Mouse (Mus musculus): ENCODE results near the gene Fam196b. TPM values are rescaled to one million over a fixed set of nuclear protein-coding genes. Genes with fewer than 3 reads are reported as not detected.

Gene Fam196b
- total RNA-seq, 2 experiments from 2014 or later = 1.2 to 1.7 TPM

DNA sequence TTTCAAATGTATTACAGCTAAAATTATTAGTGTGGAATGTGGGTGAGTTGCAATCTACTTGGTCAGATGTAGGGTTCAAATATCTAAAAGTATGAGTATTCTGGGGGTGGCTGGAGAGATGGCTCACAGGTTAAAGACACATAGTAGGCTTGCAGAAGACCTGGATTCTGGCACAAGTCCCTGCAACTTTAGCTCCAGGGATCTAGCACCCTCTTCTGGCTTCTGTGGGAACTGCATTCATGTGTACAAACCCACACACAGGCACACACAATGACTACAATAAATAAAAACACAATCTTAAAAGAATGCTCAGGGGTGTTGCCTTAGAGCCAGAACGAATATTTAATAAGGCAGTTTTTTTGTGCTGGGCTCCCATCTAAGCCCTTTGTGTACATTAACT is 23.3 kb downstream of the Fam196b start:
- H3K27ac ChIP-seq = no peak overlapping the region
- no peak for DNase-seq (ENCODE audit: extremely low spot score in 1 of 2, low spot score in 2 of 2)
- intact Hi-C loops (cut with DNase I) = no loop called here
- no peak overlapping the region for H3K4me3 ChIP-seq
- TF ChIP-seq CTCF (IDR thresholded peaks at IDR 0.05) = peak; percentile 23

- no peak for TF ChIP-seq CTCF (IDR thresholded peaks at IDR 0.05)
- Histone ChIP-seq H3K27ac (no peak overlapping the region), H3K4me3 (no peak overlapping the region)
- intact Hi-C loops (cut with DNase I) = no loop called here
- DNase-seq (ENCODE audit: extremely low spot score in 1 of 2, low spot score in 2 of 2) = no peak
These were observed 25.1 kb downstream of the Fam196b start for GRCm38 (mm10) chr11:34339693-34340092.

DNA sequence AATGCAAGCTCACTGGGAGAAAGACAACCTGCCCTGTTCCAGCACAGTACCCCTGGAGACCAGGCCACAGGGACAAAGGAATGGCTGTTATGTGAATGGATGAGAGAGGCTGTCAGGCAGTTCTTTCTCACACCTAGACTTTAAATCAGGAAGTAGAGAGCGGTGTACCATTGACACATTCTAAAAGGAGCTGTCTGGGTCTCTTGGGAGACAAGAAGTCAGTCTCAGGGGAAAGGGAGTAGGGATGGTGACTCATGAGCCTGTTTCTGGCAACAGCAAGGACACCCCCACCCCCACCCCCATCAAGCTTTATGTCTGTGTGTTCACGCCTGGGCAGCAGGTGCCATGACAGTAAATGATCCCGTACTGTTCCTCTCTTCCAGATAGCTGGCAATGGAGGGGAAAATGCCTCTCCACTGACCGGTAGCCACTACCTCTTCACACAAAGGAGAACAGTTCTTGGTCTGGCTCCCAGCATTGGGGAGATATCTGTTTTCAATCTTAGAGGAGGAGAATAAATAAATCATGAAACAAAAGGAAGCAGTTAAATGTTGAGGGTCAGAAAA is 29.2 kb downstream of the Fam196b start:
- no peak for DNase-seq (ENCODE audit: extremely low spot score in 1 of 2, low spot score in 2 of 2)
- intact Hi-C loops (cut with DNase I) = no loop called here
- TF ChIP-seq CTCF (IDR thresholded peaks at IDR 0.05) = no peak
- Histone ChIP-seq H3K27ac (no peak overlapping the region), H3K4me3 (no peak overlapping the region)

GRCm38 (mm10) chr11:34344310-34344709 is 29.7 kb downstream of the Fam196b start:
- DNase-seq (ENCODE audit: extremely low spot score in 1 of 2, low spot score in 2 of 2) = no peak
- Histone ChIP-seq H3K4me3 (no peak overlapping the region), H3K27ac (no peak overlapping the region)
- intact Hi-C loops (cut with DNase I) = no loop called here
- no peak for TF ChIP-seq CTCF (IDR thresholded peaks at IDR 0.05)

- intact Hi-C loops (cut with DNase I) = no loop called here
- H3K4me3 ChIP-seq = no peak overlapping the region
- no peak for TF ChIP-seq CTCF (IDR thresholded peaks at IDR 0.05)
- DNase-seq (ENCODE audit: extremely low spot score in 1 of 2, low spot score in 2 of 2) = peak; percentile 42 to 44
- no peak overlapping the region for H3K27ac ChIP-seq
These were observed 33.8 kb downstream of the Fam196b start for GRCm38 (mm10) chr11:34348287-34348918.

- TF ChIP-seq CTCF (IDR thresholded peaks at IDR 0.05) = no peak
- intact Hi-C loops (cut with DNase I) = no loop called here
These were observed 34.9 kb downstream of the Fam196b start for GRCm38 (mm10) chr11:34349453-34350056.

GRCm38 (mm10) chr11:34355406-34355805 is 40.8 kb downstream of the Fam196b start:
- no peak for TF ChIP-seq CTCF (IDR thresholded peaks at IDR 0.05)
- Histone ChIP-seq H3K4me3 (no peak overlapping the region), H3K27ac (no peak overlapping the region)
- DNase-seq (ENCODE audit: extremely low spot score in 1 of 2, low spot score in 2 of 2) = no peak
- intact Hi-C loops (cut with DNase I) = no loop called here

More at GRCm38 (mm10) chr11:34349453-34350056, 34.9 kb downstream of the Fam196b start:
- H3K4me3 ChIP-seq = no peak overlapping the region
- H3K27ac ChIP-seq = no peak overlapping the region
- no peak for DNase-seq (ENCODE audit: extremely low spot score in 1 of 2, low spot score in 2 of 2)

DNA sequence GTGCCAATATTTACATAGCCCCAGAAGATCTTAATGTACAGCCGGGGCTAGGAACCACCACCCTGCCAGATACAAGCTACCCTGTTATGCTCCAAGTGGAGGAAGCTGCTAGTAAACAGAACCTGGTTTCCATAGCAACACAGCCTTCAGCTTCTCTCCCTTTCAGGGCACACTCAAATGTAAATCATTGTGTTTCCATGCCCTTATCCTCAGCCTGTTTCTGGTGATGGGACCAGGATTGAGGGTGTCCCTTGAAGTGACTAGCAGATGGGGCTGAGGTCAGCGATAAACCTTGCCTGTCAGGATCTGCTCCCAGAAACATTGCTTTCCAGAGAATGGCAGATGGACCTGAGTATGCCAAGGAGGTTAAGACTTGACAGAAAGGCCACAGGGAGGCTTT is 41.5 kb downstream of the Fam196b start:
- no peak for DNase-seq (ENCODE audit: extremely low spot score in 1 of 2, low spot score in 2 of 2)
- no peak for TF ChIP-seq CTCF (IDR thresholded peaks at IDR 0.05)
- intact Hi-C loops (cut with DNase I) = no loop called here
- no peak overlapping the region for H3K4me3 ChIP-seq
- H3K27ac ChIP-seq = no peak overlapping the region

DNA sequence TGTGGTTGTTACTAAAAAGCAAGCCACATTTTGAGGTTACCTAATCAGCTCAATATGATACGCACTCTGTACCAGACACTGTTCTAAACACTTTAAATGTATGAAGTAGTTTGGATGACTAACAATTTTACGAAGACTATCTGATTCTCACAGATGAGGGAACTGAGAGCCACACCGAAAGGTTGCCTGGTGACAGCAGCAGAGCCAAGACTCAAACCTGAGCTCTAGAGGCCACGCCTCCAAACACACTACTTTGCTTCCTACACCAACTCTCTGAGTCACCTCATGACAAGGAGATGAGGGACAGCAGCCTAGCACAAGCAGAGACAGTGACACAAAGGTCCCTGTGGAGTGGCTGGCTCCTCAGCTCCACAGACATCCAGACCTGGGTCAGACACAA is 57.6 kb downstream of the Fam196b start:
- H3K27ac ChIP-seq = no peak overlapping the region
- DNase-seq (ENCODE audit: extremely low spot score in 1 of 2, low spot score in 2 of 2) = no peak
- H3K4me3 ChIP-seq = no peak overlapping the region
- no peak for TF ChIP-seq CTCF (IDR thresholded peaks at IDR 0.05)
- intact Hi-C loops (cut with DNase I) = no loop called here

- intact Hi-C loops (cut with DNase I) = no loop called here
- no peak for DNase-seq (ENCODE audit: extremely low spot score in 1 of 2, low spot score in 2 of 2)
- Histone ChIP-seq H3K4me3 (no peak overlapping the region), H3K27ac (no peak overlapping the region)
- TF ChIP-seq CTCF (IDR thresholded peaks at IDR 0.05) = no peak
These were observed 60.9 kb downstream of the Fam196b start for GRCm38 (mm10) chr11:34375557-34375956.

DNA sequence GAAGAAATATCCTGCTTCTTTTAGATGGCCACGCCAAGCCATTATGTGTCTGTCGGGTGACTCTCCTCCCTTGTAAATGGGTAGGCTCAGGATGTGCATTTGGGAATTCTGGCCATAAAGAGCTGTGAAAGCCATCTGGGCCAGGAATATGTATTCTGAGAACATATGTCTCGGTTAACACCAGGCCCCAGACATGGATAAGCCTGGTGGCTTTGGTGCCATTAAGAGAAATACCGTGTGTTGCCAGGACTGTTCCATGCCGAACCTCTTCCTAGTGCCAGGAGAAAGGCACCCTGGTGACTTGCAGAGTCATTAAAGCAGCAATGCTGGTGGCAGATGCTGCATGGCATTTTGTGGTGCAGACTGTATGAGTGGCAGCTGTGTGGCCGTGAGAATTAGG is 63.0 kb downstream of the Fam196b start:
- TF ChIP-seq CTCF (IDR thresholded peaks at IDR 0.05) = no peak
- Histone ChIP-seq H3K27ac (no peak overlapping the region), H3K4me3 (no peak overlapping the region)
- intact Hi-C loops (cut with DNase I) = no loop called here
- DNase-seq (ENCODE audit: extremely low spot score in 1 of 2, low spot score in 2 of 2) = no peak

GRCm38 (mm10) chr11:34383501-34383900 is 68.9 kb downstream of the Fam196b start:
- TF ChIP-seq CTCF (IDR thresholded peaks at IDR 0.05) = no peak
- Histone ChIP-seq H3K27ac (no peak overlapping the region), H3K4me3 (no peak overlapping the region)
- DNase-seq (ENCODE audit: extremely low spot score in 1 of 2, low spot score in 2 of 2) = no peak
- intact Hi-C loops (cut with DNase I) = no loop called here

DNA sequence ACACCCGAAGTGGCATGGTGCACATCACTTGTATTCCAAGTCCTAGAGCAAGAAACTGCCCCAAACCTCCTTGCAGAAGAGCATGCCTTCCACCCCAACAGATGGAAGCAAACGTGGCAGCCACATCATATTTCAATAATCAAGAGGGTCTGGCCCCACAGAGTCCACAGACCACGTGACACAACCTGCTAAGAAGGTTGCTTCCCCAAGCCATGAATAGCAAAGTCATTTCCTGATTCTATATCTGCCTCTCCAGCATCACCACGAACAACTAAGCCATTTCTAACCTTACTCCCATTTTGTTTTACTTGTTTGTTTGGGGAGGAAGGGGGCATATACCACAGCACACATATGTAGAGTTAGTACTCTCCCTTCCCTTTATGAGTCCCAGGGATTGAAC is 69.6 kb downstream of the Fam196b start:
- no peak overlapping the region for H3K4me3 ChIP-seq
- no peak overlapping the region for H3K27ac ChIP-seq
- TF ChIP-seq CTCF (IDR thresholded peaks at IDR 0.05) = no peak
- no peak for DNase-seq (ENCODE audit: extremely low spot score in 1 of 2, low spot score in 2 of 2)
- intact Hi-C loops (cut with DNase I) = no loop called here

All from left cerebral cortex, adult 2 months (tissue).